Mouse (Mus musculus): ENCODE data around the gene Pde11a. TPM values are rescaled to one million over a fixed set of nuclear protein-coding genes. Genes with fewer than 3 reads are reported as not detected.

Gene Pde11a
- polyA plus RNA-seq, 1 experiment, result not detected

DNA sequence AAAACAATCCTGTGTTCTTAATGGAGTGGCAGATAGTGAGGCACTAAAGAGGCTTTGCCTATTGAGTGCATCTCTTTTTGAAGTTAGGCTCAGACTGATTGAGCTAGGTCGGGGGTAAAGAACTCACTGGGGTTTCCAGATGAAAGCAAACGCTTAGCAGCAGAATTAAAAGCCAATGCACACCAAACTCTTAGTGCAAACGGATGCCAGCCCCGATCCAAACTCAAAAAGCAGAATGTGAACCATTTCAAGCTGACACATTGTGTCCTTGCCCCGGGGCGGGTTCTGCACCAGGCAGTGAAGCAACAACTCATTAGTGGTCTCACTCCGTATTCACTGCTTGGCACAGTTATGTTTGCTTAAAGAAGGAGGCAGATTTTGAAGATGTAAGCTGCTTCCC lies 321.7 kb downstream of the Pde11a start:
- TF ChIP-seq MAX (IDR thresholded peaks at IDR 0.05; ENCODE audit: low read depth), result no peak
- TF ChIP-seq POLR2AphosphoS2 (IDR thresholded peaks at IDR 0.05; ENCODE audit: insufficient read length, low read depth), result no peak
- no peak for TF ChIP-seq REST (IDR thresholded peaks at IDR 0.05; ENCODE audit: insufficient read depth, insufficient read length)
- TF ChIP-seq TCF12 (IDR thresholded peaks at IDR 0.05; ENCODE audit: insufficient read depth, poor library complexity, severe bottlenecking), result no peak
- no peak for TF ChIP-seq MYOD1 (IDR thresholded peaks at IDR 0.05; ENCODE audit: control insufficient read depth in 1 of 3, insufficient read length in 2 of 3, low read depth in 2 of 3)
- no peak for TF ChIP-seq CEBPB (IDR thresholded peaks at IDR 0.05; ENCODE audit: insufficient read depth, poor library complexity, severe bottlenecking)
- no peak for TF ChIP-seq E2F4 (IDR thresholded peaks at IDR 0.05; ENCODE audit: insufficient read depth)
- no peak for TF ChIP-seq TCF3 (IDR thresholded peaks at IDR 0.05; ENCODE audit: insufficient read length, low read depth)
- TF ChIP-seq MYOG (IDR thresholded peaks at IDR 0.05; ENCODE audit: control insufficient read depth in 1 of 3, insufficient read depth in 1 of 3, insufficient read length in 2 of 3, low read depth in 2 of 3), result no peak
- no peak for TF ChIP-seq SRF (IDR thresholded peaks at IDR 0.05; ENCODE audit: control insufficient read depth, insufficient read length, low read depth)
- no peak for TF ChIP-seq POLR2A (IDR thresholded peaks at IDR 0.05; ENCODE audit: insufficient read length, low read depth)
- no peak for TF ChIP-seq USF1 (IDR thresholded peaks at IDR 0.05; ENCODE audit: low read depth)
- H3K4me3 ChIP-seq, result no peak overlapping the region
- H3K4me2 ChIP-seq (ENCODE audit: low read depth), result no peak overlapping the region
- no peaks in the 10 kb centered on the region for H3K36me3 ChIP-seq (ENCODE audit: control insufficient read depth, insufficient read depth)
- no peak overlapping the region for H3ac ChIP-seq (ENCODE audit: control insufficient read depth, insufficient read length)
- peaks cover 36% of the 10 kb centered on the region for H3K27me3 ChIP-seq (ENCODE audit: control insufficient read depth, insufficient read depth, insufficient read length)
- no peaks in the 10 kb centered on the region for H3K79me2 ChIP-seq (ENCODE audit: control insufficient read depth, insufficient read depth)

DNA sequence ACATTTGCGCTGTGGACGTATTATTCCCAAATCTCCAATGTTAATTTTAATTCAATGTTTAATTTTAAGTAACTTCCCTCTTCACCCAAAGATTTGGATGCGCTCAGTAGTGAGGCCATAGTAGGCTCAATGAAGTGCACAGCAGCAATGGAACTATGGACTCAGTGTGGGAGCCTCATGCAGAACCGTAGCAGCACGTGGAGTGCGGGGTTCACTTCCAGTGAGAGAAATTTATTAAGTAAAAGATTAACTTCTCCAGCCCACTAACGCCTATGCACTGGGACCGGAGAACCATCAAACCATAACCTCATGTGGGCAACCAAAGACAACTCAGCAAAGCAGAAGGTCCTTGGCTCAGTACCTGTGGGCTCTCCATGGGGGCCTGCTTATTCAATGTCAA lies 322.4 kb downstream of the Pde11a start:
- no peak for TF ChIP-seq POLR2AphosphoS2 (IDR thresholded peaks at IDR 0.05; ENCODE audit: insufficient read length, low read depth)
- no peak for TF ChIP-seq REST (IDR thresholded peaks at IDR 0.05; ENCODE audit: insufficient read depth, insufficient read length)
- TF ChIP-seq TCF12 (IDR thresholded peaks at IDR 0.05; ENCODE audit: insufficient read depth, poor library complexity, severe bottlenecking), result no peak
- no peaks in the 10 kb centered on the region for H3K36me3 ChIP-seq (ENCODE audit: control insufficient read depth, insufficient read depth)
- peaks cover 31% of the 10 kb centered on the region for H3K27me3 ChIP-seq (ENCODE audit: control insufficient read depth, insufficient read depth, insufficient read length)
- H3K79me2 ChIP-seq (ENCODE audit: control insufficient read depth, insufficient read depth), result no peaks in the 10 kb centered on the region
- H3K4me2 ChIP-seq (ENCODE audit: low read depth), result no peak overlapping the region
- H3K4me3 ChIP-seq, result no peak overlapping the region
- no peak overlapping the region for H3ac ChIP-seq (ENCODE audit: control insufficient read depth, insufficient read length)

DNA sequence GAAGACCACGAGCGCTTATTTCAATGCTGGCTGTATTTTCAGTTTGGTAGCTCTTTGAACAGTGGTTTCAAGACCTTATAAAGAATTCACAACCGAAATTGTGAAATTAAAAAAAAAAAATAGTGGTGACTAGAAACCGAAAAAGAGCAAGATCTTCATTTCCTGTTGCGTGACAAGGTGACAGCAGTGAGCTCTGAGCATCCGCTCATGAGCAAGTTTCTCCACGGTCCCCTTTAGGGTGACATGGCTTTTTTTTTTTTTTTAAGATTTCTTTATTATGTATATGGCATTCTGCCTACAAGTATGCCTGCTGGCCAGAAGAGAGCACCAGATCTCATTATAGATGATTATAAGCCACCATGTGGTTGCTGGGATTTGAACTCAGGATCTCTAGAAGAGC lies 323.1 kb downstream of the Pde11a start:
- no peak for TF ChIP-seq USF1 (IDR thresholded peaks at IDR 0.05; ENCODE audit: low read depth)
- TF ChIP-seq POLR2A (IDR thresholded peaks at IDR 0.05; ENCODE audit: insufficient read length, low read depth), result no peak
- no peak for TF ChIP-seq MYOD1 (IDR thresholded peaks at IDR 0.05; ENCODE audit: control insufficient read depth in 1 of 3, insufficient read length in 2 of 3, low read depth in 2 of 3)
- TF ChIP-seq E2F4 (IDR thresholded peaks at IDR 0.05; ENCODE audit: insufficient read depth), result no peak
- no peak for TF ChIP-seq MYOG (IDR thresholded peaks at IDR 0.05; ENCODE audit: control insufficient read depth in 1 of 3, insufficient read depth in 1 of 3, insufficient read length in 2 of 3, low read depth in 2 of 3)
- no peak for TF ChIP-seq MAX (IDR thresholded peaks at IDR 0.05; ENCODE audit: low read depth)
- TF ChIP-seq TCF12 (IDR thresholded peaks at IDR 0.05; ENCODE audit: insufficient read depth, poor library complexity, severe bottlenecking), result no peak
- no peak for TF ChIP-seq SRF (IDR thresholded peaks at IDR 0.05; ENCODE audit: control insufficient read depth, insufficient read length, low read depth)
- TF ChIP-seq REST (IDR thresholded peaks at IDR 0.05; ENCODE audit: insufficient read depth, insufficient read length), result no peak
- TF ChIP-seq POLR2AphosphoS2 (IDR thresholded peaks at IDR 0.05; ENCODE audit: insufficient read length, low read depth), result no peak
- TF ChIP-seq CEBPB (IDR thresholded peaks at IDR 0.05; ENCODE audit: insufficient read depth, poor library complexity, severe bottlenecking), result no peak
- TF ChIP-seq TCF3 (IDR thresholded peaks at IDR 0.05; ENCODE audit: insufficient read length, low read depth), result no peak
- no peaks in the 10 kb centered on the region for H3K79me2 ChIP-seq (ENCODE audit: control insufficient read depth, insufficient read depth)
- H3K27me3 ChIP-seq (ENCODE audit: control insufficient read depth, insufficient read depth, insufficient read length), result peaks cover 31% of the 10 kb centered on the region
- H3K4me3 ChIP-seq, result no peak overlapping the region
- H3K4me2 ChIP-seq (ENCODE audit: low read depth), result no peak overlapping the region
- H3ac ChIP-seq (ENCODE audit: control insufficient read depth, insufficient read length), result no peak overlapping the region
- H3K36me3 ChIP-seq (ENCODE audit: control insufficient read depth, insufficient read depth), result no peaks in the 10 kb centered on the region

DNA sequence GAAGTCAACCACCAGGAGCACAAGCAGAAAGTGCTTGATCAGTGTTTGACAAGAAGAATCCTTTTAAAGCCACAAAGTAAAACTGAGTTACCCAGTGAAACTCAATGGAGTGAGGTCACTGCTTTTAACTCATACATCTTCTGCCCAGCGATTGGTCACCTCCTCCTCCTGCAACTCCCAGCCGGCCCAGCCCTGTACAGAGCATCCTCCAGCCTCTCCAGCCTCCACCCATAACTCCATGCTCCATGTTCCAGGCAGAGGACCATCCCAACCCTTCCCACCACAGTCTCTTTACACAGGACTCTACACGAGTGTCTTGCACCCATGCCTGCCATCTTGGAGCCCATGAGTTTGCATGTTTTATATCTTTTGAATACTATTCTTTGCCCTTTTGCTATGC lies 323.9 kb downstream of the Pde11a start:
- Histone ChIP-seq H3K36me3 (ENCODE audit: control insufficient read depth, insufficient read depth) (no peaks in the 10 kb centered on the region), H3K4me3 (no peak overlapping the region), H3K27me3 (ENCODE audit: control insufficient read depth, insufficient read depth, insufficient read length) (peaks cover 31% of the 10 kb centered on the region), H3ac (ENCODE audit: control insufficient read depth, insufficient read length) (no peak overlapping the region), H3K4me2 (ENCODE audit: low read depth) (no peak overlapping the region), H3K79me2 (ENCODE audit: control insufficient read depth, insufficient read depth) (no peaks in the 10 kb centered on the region)
- TF ChIP-seq REST (IDR thresholded peaks at IDR 0.05; ENCODE audit: insufficient read depth, insufficient read length), result no peak
- TF ChIP-seq USF1 (IDR thresholded peaks at IDR 0.05; ENCODE audit: low read depth), result no peak
- no peak for TF ChIP-seq POLR2A (IDR thresholded peaks at IDR 0.05; ENCODE audit: insufficient read length, low read depth)
- TF ChIP-seq MAX (IDR thresholded peaks at IDR 0.05; ENCODE audit: low read depth), result no peak
- TF ChIP-seq SRF (IDR thresholded peaks at IDR 0.05; ENCODE audit: control insufficient read depth, insufficient read length, low read depth), result no peak
- no peak for TF ChIP-seq CEBPB (IDR thresholded peaks at IDR 0.05; ENCODE audit: insufficient read depth, poor library complexity, severe bottlenecking)
- TF ChIP-seq TCF12 (IDR thresholded peaks at IDR 0.05; ENCODE audit: insufficient read depth, poor library complexity, severe bottlenecking), result no peak
- no peak for TF ChIP-seq TCF3 (IDR thresholded peaks at IDR 0.05; ENCODE audit: insufficient read length, low read depth)
- TF ChIP-seq MYOG (IDR thresholded peaks at IDR 0.05; ENCODE audit: control insufficient read depth in 1 of 3, insufficient read depth in 1 of 3, insufficient read length in 2 of 3, low read depth in 2 of 3), result no peak
- no peak for TF ChIP-seq E2F4 (IDR thresholded peaks at IDR 0.05; ENCODE audit: insufficient read depth)
- TF ChIP-seq POLR2AphosphoS2 (IDR thresholded peaks at IDR 0.05; ENCODE audit: insufficient read length, low read depth), result no peak
- no peak for TF ChIP-seq MYOD1 (IDR thresholded peaks at IDR 0.05; ENCODE audit: control insufficient read depth in 1 of 3, insufficient read length in 2 of 3, low read depth in 2 of 3)

DNA sequence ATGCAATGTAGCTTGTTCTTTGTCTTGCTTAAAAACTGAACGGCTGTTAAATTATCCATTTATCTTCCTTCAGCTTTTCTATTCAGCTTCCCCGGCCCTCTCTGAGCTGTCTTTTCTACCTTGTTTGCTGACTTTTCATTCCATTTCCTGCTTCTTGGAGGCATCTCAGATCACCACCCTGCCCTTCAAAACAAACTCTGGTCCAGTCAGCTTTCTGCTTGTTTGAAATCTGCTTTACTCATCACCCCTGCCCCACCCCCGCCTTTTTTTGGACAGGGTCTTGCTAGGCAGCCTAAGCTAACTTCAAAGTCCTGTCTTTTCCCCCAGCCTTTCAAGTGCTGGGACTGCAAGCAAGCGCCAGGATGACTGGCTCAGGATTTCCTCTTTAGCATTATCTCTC lies 332.4 kb downstream of the Pde11a start:
- Histone ChIP-seq H3ac (ENCODE audit: control insufficient read depth, insufficient read length) (no peak overlapping the region), H3K27me3 (ENCODE audit: control insufficient read depth, insufficient read depth, insufficient read length) (peaks cover 21% of the 10 kb centered on the region), H3K36me3 (ENCODE audit: control insufficient read depth, insufficient read depth) (no peaks in the 10 kb centered on the region), H3K79me2 (ENCODE audit: control insufficient read depth, insufficient read depth) (no peaks in the 10 kb centered on the region), H3K4me2 (ENCODE audit: low read depth) (no peak overlapping the region), H3K4me3 (no peak overlapping the region)
- no peak for TF ChIP-seq TCF3 (IDR thresholded peaks at IDR 0.05; ENCODE audit: insufficient read length, low read depth)
- no peak for TF ChIP-seq MYOD1 (IDR thresholded peaks at IDR 0.05; ENCODE audit: control insufficient read depth in 1 of 3, insufficient read length in 2 of 3, low read depth in 2 of 3)
- TF ChIP-seq MAX (IDR thresholded peaks at IDR 0.05; ENCODE audit: low read depth), result no peak
- TF ChIP-seq MYOG (IDR thresholded peaks at IDR 0.05; ENCODE audit: control insufficient read depth in 1 of 3, insufficient read depth in 1 of 3, insufficient read length in 2 of 3, low read depth in 2 of 3), result no peak
- TF ChIP-seq TCF12 (IDR thresholded peaks at IDR 0.05; ENCODE audit: insufficient read depth, poor library complexity, severe bottlenecking), result no peak
- no peak for TF ChIP-seq E2F4 (IDR thresholded peaks at IDR 0.05; ENCODE audit: insufficient read depth)
- TF ChIP-seq POLR2A (IDR thresholded peaks at IDR 0.05; ENCODE audit: insufficient read length, low read depth), result no peak
- TF ChIP-seq CEBPB (IDR thresholded peaks at IDR 0.05; ENCODE audit: insufficient read depth, poor library complexity, severe bottlenecking), result no peak
- TF ChIP-seq USF1 (IDR thresholded peaks at IDR 0.05; ENCODE audit: low read depth), result no peak
- TF ChIP-seq SRF (IDR thresholded peaks at IDR 0.05; ENCODE audit: control insufficient read depth, insufficient read length, low read depth), result no peak
- no peak for TF ChIP-seq POLR2AphosphoS2 (IDR thresholded peaks at IDR 0.05; ENCODE audit: insufficient read length, low read depth)
- no peak for TF ChIP-seq REST (IDR thresholded peaks at IDR 0.05; ENCODE audit: insufficient read depth, insufficient read length)
